Mouse (Mus musculus): ENCODE measurements around the gene Ip6k1. TPM values are rescaled to one million over a fixed set of nuclear protein-coding genes. Genes with fewer than 3 reads are reported as not detected.
A peak's percentile ranks its signal among the peaks of the same experiment; 100 is the strongest.

Ip6k1 gene
- polyA plus RNA-seq, 1 experiment from 2014 or later: 27.9 TPM

- peak; percentile 20; the same call in 1 of the 2 replicates for TF ChIP-seq CTCF (IDR thresholded peaks at IDR 0.05; ENCODE audit: low read depth)
- 0 out of 2 replicates have a peak, but pooled peaks cover 2% of the 10 kb centered on the region for H3K4me1 ChIP-seq (replicated peaks; ENCODE audit: control insufficient read depth, insufficient read depth, low read length)
These were observed 16.9 kb upstream of the Ip6k1 start, which contains the start of gene Inka1 for GRCm38 (mm10) chr9:107985131-107986119. Inka1 (minus strand) TSS chr9:107985879.

GRCm38 (mm10) chr9:107986376-107986775 lies 15.9 kb upstream of the Ip6k1 start:
- ATAC-seq: peak; percentile 37; the same call in 1 of the 2 replicates
- 3% methylated on average over 18 of the region's 18 CpGs for WGBS
- H3K27ac ChIP-seq (ENCODE audit: low read depth, low read length): no peak overlapping the region

More at GRCm38 (mm10) chr9:107985131-107986119, 16.9 kb upstream of the Ip6k1 start, which contains the start of gene Inka1:
- H3K9me3 ChIP-seq (ENCODE audit: control insufficient read depth): no peaks in the 10 kb centered on the region
- peak; percentile 53 for ATAC-seq
- no peaks in the 10 kb centered on the region for H3K27me3 ChIP-seq (replicated peaks; ENCODE audit: control insufficient read depth, insufficient read depth, low read length)
- H3K4me2 ChIP-seq (replicated peaks; ENCODE audit: low read depth): peak within 1 kb of the TSS; percentile 84
- 2% methylated on average over 58 of the region's 58 CpGs for WGBS
- peak within 1 kb of the TSS; percentile 75 for H3K27ac ChIP-seq (ENCODE audit: low read depth, low read length)
- H3K4me3 ChIP-seq (ENCODE audit: low read depth, low read length): peak within 1 kb of the TSS; percentile 61
- peak within 1 kb of the TSS; percentile 50 for H3K9ac ChIP-seq (ENCODE audit: low read depth, low read length)
- H3K36me3 ChIP-seq (ENCODE audit: control insufficient read depth, insufficient read depth): peaks cover 12% of the 10 kb centered on the region

GRCm38 (mm10) chr9:107987950-107988349 lies 14.4 kb upstream of the Ip6k1 start:
- no peak for ATAC-seq
- Histone ChIP-seq H3K4me3 (ENCODE audit: low read depth, low read length) (no peak overlapping the region), H3K4me1 (replicated peaks; ENCODE audit: control insufficient read depth, insufficient read depth, low read length) (no peaks in the 10 kb centered on the region), H3K36me3 (ENCODE audit: control insufficient read depth, insufficient read depth) (peaks cover 5% of the 10 kb centered on the region), H3K9ac (ENCODE audit: low read depth, low read length) (no peak overlapping the region), H3K27me3 (replicated peaks; ENCODE audit: control insufficient read depth, insufficient read depth, low read length) (no peaks in the 10 kb centered on the region), H3K4me2 (replicated peaks; ENCODE audit: low read depth) (no peak overlapping the region), H3K27ac (ENCODE audit: low read depth, low read length) (no peak overlapping the region), H3K9me3 (ENCODE audit: control insufficient read depth) (no peaks in the 10 kb centered on the region)
- 74% methylated on average over 3 of the region's 3 CpGs for WGBS
- TF ChIP-seq CTCF (IDR thresholded peaks at IDR 0.05; ENCODE audit: low read depth): no peak

More at GRCm38 (mm10) chr9:107986376-107986775, 15.9 kb upstream of the Ip6k1 start:
- H3K27me3 ChIP-seq (replicated peaks; ENCODE audit: control insufficient read depth, insufficient read depth, low read length): no peaks in the 10 kb centered on the region
- peaks cover 5% of the 10 kb centered on the region for H3K36me3 ChIP-seq (ENCODE audit: control insufficient read depth, insufficient read depth)
- no peaks in the 10 kb centered on the region for H3K4me1 ChIP-seq (replicated peaks; ENCODE audit: control insufficient read depth, insufficient read depth, low read length)
- peak overlapping the region; percentile 84 for H3K4me2 ChIP-seq (replicated peaks; ENCODE audit: low read depth)
- peak; percentile 95 for TF ChIP-seq CTCF (IDR thresholded peaks at IDR 0.05; ENCODE audit: low read depth)
- no peaks in the 10 kb centered on the region for H3K9me3 ChIP-seq (ENCODE audit: control insufficient read depth)
- peak overlapping the region; percentile 61 for H3K4me3 ChIP-seq (ENCODE audit: low read depth, low read length)
- no peak overlapping the region for H3K9ac ChIP-seq (ENCODE audit: low read depth, low read length)

- Histone ChIP-seq H3K9me3 (ENCODE audit: control insufficient read depth) (no peaks in the 10 kb centered on the region), H3K27me3 (replicated peaks; ENCODE audit: control insufficient read depth, insufficient read depth, low read length) (no peaks in the 10 kb centered on the region), H3K36me3 (ENCODE audit: control insufficient read depth, insufficient read depth) (no peaks in the 10 kb centered on the region), H3K4me3 (ENCODE audit: low read depth, low read length) (no peak within 1 kb of the TSS), H3K9ac (ENCODE audit: low read depth, low read length) (no peak within 1 kb of the TSS), H3K27ac (ENCODE audit: low read depth, low read length) (no peak within 1 kb of the TSS), H3K4me1 (replicated peaks; ENCODE audit: control insufficient read depth, insufficient read depth, low read length) (no peaks in the 10 kb centered on the region), H3K4me2 (replicated peaks; ENCODE audit: low read depth) (no peak within 1 kb of the TSS)
- WGBS: 72% methylated on average over 2 of the region's 2 CpGs
- no peak for TF ChIP-seq CTCF (IDR thresholded peaks at IDR 0.05; ENCODE audit: low read depth)
- no peak for ATAC-seq
These were observed 10.1 kb upstream of the Ip6k1 start, which contains the start of gene Cdhr4 for GRCm38 (mm10) chr9:107992197-107992596. Cdhr4 (plus strand) TSS chr9:107992497.

- H3K4me1 ChIP-seq (replicated peaks; ENCODE audit: control insufficient read depth, insufficient read depth, low read length): no peaks in the 10 kb centered on the region
- H3K4me2 ChIP-seq (replicated peaks; ENCODE audit: low read depth): no peak overlapping the region
- H3K27me3 ChIP-seq (replicated peaks; ENCODE audit: control insufficient read depth, insufficient read depth, low read length): no peaks in the 10 kb centered on the region
- no peak for ATAC-seq
- no peak overlapping the region for H3K4me3 ChIP-seq (ENCODE audit: low read depth, low read length)
- H3K9me3 ChIP-seq (ENCODE audit: control insufficient read depth): no peaks in the 10 kb centered on the region
- WGBS: 87% methylated on average over 11 of the region's 11 CpGs
- H3K27ac ChIP-seq (ENCODE audit: low read depth, low read length): no peak overlapping the region
- H3K36me3 ChIP-seq (ENCODE audit: control insufficient read depth, insufficient read depth): no peaks in the 10 kb centered on the region
- no peak for TF ChIP-seq CTCF (IDR thresholded peaks at IDR 0.05; ENCODE audit: low read depth)
- H3K9ac ChIP-seq (ENCODE audit: low read depth, low read length): no peak overlapping the region
These were observed 9.3 kb upstream of the Ip6k1 start for GRCm38 (mm10) chr9:107993013-107993412.

- Histone ChIP-seq H3K4me3 (ENCODE audit: low read depth, low read length) (no peak overlapping the region), H3K9me3 (ENCODE audit: control insufficient read depth) (no peaks in the 10 kb centered on the region), H3K4me1 (replicated peaks; ENCODE audit: control insufficient read depth, insufficient read depth, low read length) (no peaks in the 10 kb centered on the region), H3K27me3 (replicated peaks; ENCODE audit: control insufficient read depth, insufficient read depth, low read length) (no peaks in the 10 kb centered on the region), H3K27ac (ENCODE audit: low read depth, low read length) (no peak overlapping the region), H3K4me2 (replicated peaks; ENCODE audit: low read depth) (no peak overlapping the region), H3K36me3 (ENCODE audit: control insufficient read depth, insufficient read depth) (no peaks in the 10 kb centered on the region), H3K9ac (ENCODE audit: low read depth, low read length) (no peak overlapping the region)
- TF ChIP-seq CTCF (IDR thresholded peaks at IDR 0.05; ENCODE audit: low read depth): no peak
- WGBS: 53% methylated on average over 2 of the region's 2 CpGs
- no peak for ATAC-seq
These were observed 7.8 kb upstream of the Ip6k1 start for GRCm38 (mm10) chr9:107994464-107994863.
